Mouse (Mus musculus) limb, embryonic 15.5 days (tissue): ENCODE measurements around the gene Grm3. TPM values are rescaled to one million over a fixed set of nuclear protein-coding genes. Genes with fewer than 3 reads are reported as not detected.

Source experiments
- ATAC-seq: fragments of 200-750 bp; cut with Nextera tagmentation; 2 replicates; pipeline ENCODE4 v1.8.0; 2017; ENCODE audit warnings: low read depth, moderate TSS enrichment; ENCODE audit not compliant: insufficient number of reproducible peaks, low FRiP score, low TSS enrichment
- H3K27ac ChIP-seq: fragments of 300-500 bp; sonication (generic); 2 replicates; pipeline ENCODE4 v1.5.1; 2015; ENCODE audit warnings: moderate library complexity, mild to moderate bottlenecking, inconsistent platforms
- H3K27me3 ChIP-seq: fragments of 300-500 bp; sonication (generic); 2 replicates; pipeline ENCODE4 v1.6.1; 2015; ENCODE audit warnings: inconsistent platforms
- H3K36me3 ChIP-seq: fragments of 300-500 bp; sonication (generic); 2 replicates; pipeline ENCODE4 v1.6.1; 2015; ENCODE audit warnings: inconsistent platforms
- H3K4me1 ChIP-seq: fragments of 300-500 bp; sonication (generic); 2 replicates; pipeline ENCODE4 v1.6.1; 2015; ENCODE audit warnings: inconsistent platforms
- H3K4me2 ChIP-seq: fragments of 300-500 bp; sonication (generic); 2 replicates; pipeline ENCODE4 v1.6.1; 2015; ENCODE audit warnings: mild to moderate bottlenecking, inconsistent platforms
- H3K4me3 ChIP-seq: fragments of 300-500 bp; sonication (generic); 2 replicates; pipeline ENCODE4 v1.5.1; 2015; ENCODE audit warnings: mild to moderate bottlenecking, inconsistent platforms
- H3K9ac ChIP-seq: fragments of 300-500 bp; sonication (generic); 2 replicates; pipeline ENCODE4 v1.6.1; 2015; ENCODE audit warnings: inconsistent platforms
- H3K9me3 ChIP-seq: fragments of 300-500 bp; sonication (generic); 2 replicates; pipeline ENCODE4 v1.6.1; 2016; ENCODE audit warnings: inconsistent platforms
- WGBS: fragments of 180-500 bp; shearing (Covaris S2); methylation state at CpG from one replicate; pipeline ENCODE4 v1.1.7; 2015; 5-methylcytosine and 5-hydroxymethylcytosine counted together
- polyA plus RNA-seq: library from polyadenylated mRNA; unstranded; fragments of >200 nt; fragmentation: Nextera tagmentation; extraction: Ambion mirVana; gene quantifications from 2 replicates; pipeline ENCODE4 v1.2.1, GENCODE M21; 2015

Grm3 gene
- polyA plus RNA-seq, 1 experiment from 2014 or later, result 0.92 TPM

GRCm38 (mm10) chr5:9692333-9692732 lies 32.6 kb downstream of the Grm3 start:
- no peak for ATAC-seq
- Histone ChIP-seq H3K9me3 (no peaks in the 10 kb centered on the region), H3K4me3 (no peak overlapping the region), H3K27me3 (no peaks in the 10 kb centered on the region), H3K36me3 (no peaks in the 10 kb centered on the region), H3K4me2 (no peak overlapping the region), H3K4me1 (no peaks in the 10 kb centered on the region), H3K9ac (no peak overlapping the region), H3K27ac (no peak overlapping the region)
- 77% methylated on average over 1 of the region's 1 CpGs for WGBS

GRCm38 (mm10) chr5:9690599-9691242 lies 34.2 kb downstream of the Grm3 start:
- H3K9me3 ChIP-seq, result no peaks in the 10 kb centered on the region
- ATAC-seq, result no peak
- WGBS, result 47% methylated on average over 3 of the region's 3 CpGs

GRCm38 (mm10) chr5:9690192-9690591 lies 34.8 kb downstream of the Grm3 start:
- H3K9ac ChIP-seq, result no peak overlapping the region
- no peaks in the 10 kb centered on the region for H3K4me1 ChIP-seq
- H3K4me2 ChIP-seq, result no peak overlapping the region
- no peaks in the 10 kb centered on the region for H3K27me3 ChIP-seq
- WGBS, result 34% methylated on average over 1 of the region's 1 CpGs
- H3K36me3 ChIP-seq, result no peaks in the 10 kb centered on the region
- no peak overlapping the region for H3K27ac ChIP-seq
- no peak for ATAC-seq
- no peak overlapping the region for H3K4me3 ChIP-seq
- no peaks in the 10 kb centered on the region for H3K9me3 ChIP-seq

More at GRCm38 (mm10) chr5:9690599-9691242, 34.2 kb downstream of the Grm3 start:
- no peaks in the 10 kb centered on the region for H3K36me3 ChIP-seq
- no peaks in the 10 kb centered on the region for H3K4me1 ChIP-seq
- no peak overlapping the region for H3K4me3 ChIP-seq
- no peaks in the 10 kb centered on the region for H3K27me3 ChIP-seq
- no peak overlapping the region for H3K27ac ChIP-seq
- no peak overlapping the region for H3K9ac ChIP-seq
- no peak overlapping the region for H3K4me2 ChIP-seq

- no peak overlapping the region for H3K4me3 ChIP-seq
- H3K9me3 ChIP-seq, result no peaks in the 10 kb centered on the region
- no peak for ATAC-seq
- no peaks in the 10 kb centered on the region for H3K36me3 ChIP-seq
- 61% methylated on average over 2 of the region's 2 CpGs for WGBS
- no peak overlapping the region for H3K4me2 ChIP-seq
- no peak overlapping the region for H3K27ac ChIP-seq
- no peaks in the 10 kb centered on the region for H3K4me1 ChIP-seq
- no peak overlapping the region for H3K9ac ChIP-seq
- H3K27me3 ChIP-seq, result no peaks in the 10 kb centered on the region
Observed at GRCm38 (mm10) chr5:9683204-9683603, 41.8 kb downstream of the Grm3 start.

GRCm38 (mm10) chr5:9669002-9669401 lies 56.0 kb downstream of the Grm3 start:
- Histone ChIP-seq H3K27ac (no peak overlapping the region), H3K4me3 (no peak overlapping the region)
- WGBS, result 69% methylated on average over 1 of the region's 1 CpGs

GRCm38 (mm10) chr5:9663416-9663815 lies 61.6 kb downstream of the Grm3 start:
- Histone ChIP-seq H3K27ac (no peak overlapping the region), H3K9me3 (no peaks in the 10 kb centered on the region), H3K4me3 (no peak overlapping the region), H3K4me1 (no peaks in the 10 kb centered on the region), H3K27me3 (no peaks in the 10 kb centered on the region), H3K4me2 (no peak overlapping the region), H3K9ac (no peak overlapping the region), H3K36me3 (no peaks in the 10 kb centered on the region)
- WGBS, result 82% methylated on average over 3 of the region's 3 CpGs
- no peak for ATAC-seq

More at GRCm38 (mm10) chr5:9669002-9669401, 56.0 kb downstream of the Grm3 start:
- no peak for ATAC-seq
- H3K4me1 ChIP-seq, result no peaks in the 10 kb centered on the region
- no peaks in the 10 kb centered on the region for H3K36me3 ChIP-seq
- H3K4me2 ChIP-seq, result no peak overlapping the region
- H3K9ac ChIP-seq, result no peak overlapping the region
- no peaks in the 10 kb centered on the region for H3K9me3 ChIP-seq
- no peaks in the 10 kb centered on the region for H3K27me3 ChIP-seq

- Histone ChIP-seq H3K36me3 (no peaks in the 10 kb centered on the region), H3K9me3 (no peaks in the 10 kb centered on the region), H3K4me1 (no peaks in the 10 kb centered on the region), H3K27me3 (no peaks in the 10 kb centered on the region), H3K9ac (no peak overlapping the region), H3K4me3 (no peak overlapping the region), H3K4me2 (no peak overlapping the region), H3K27ac (no peak overlapping the region)
- ATAC-seq, result no peak
- WGBS, result 47% methylated on average over 9 of the region's 9 CpGs
Observed at GRCm38 (mm10) chr5:9661870-9662589, 62.9 kb downstream of the Grm3 start.

- whole genome bisulfite sequencing, result 95% methylated on average over 2 of the region's 2 CpGs
- H3K9ac ChIP-seq, result no peak overlapping the region
- H3K9me3 ChIP-seq, result no peaks in the 10 kb centered on the region
- no peak overlapping the region for H3K4me3 ChIP-seq
- H3K4me2 ChIP-seq, result no peak overlapping the region
- no peaks in the 10 kb centered on the region for H3K27me3 ChIP-seq
- H3K36me3 ChIP-seq, result no peaks in the 10 kb centered on the region
- no peak for ATAC-seq
- H3K4me1 ChIP-seq, result no peaks in the 10 kb centered on the region
- H3K27ac ChIP-seq, result no peak overlapping the region
Observed at GRCm38 (mm10) chr5:9638612-9639011, 86.4 kb downstream of the Grm3 start.

- Histone ChIP-seq H3K4me1 (no peaks in the 10 kb centered on the region), H3K4me2 (no peak overlapping the region), H3K9ac (no peak overlapping the region), H3K4me3 (no peak overlapping the region), H3K9me3 (no peaks in the 10 kb centered on the region), H3K27me3 (no peaks in the 10 kb centered on the region), H3K27ac (no peak overlapping the region), H3K36me3 (no peaks in the 10 kb centered on the region)
- ATAC-seq, result no peak
- 55% methylated on average over 2 of the region's 2 CpGs for WGBS
Observed at GRCm38 (mm10) chr5:9627220-9627619, 97.8 kb downstream of the Grm3 start.

- WGBS, result 74% methylated on average over 4 of the region's 4 CpGs
- H3K36me3 ChIP-seq, result no peaks in the 10 kb centered on the region
- no peaks in the 10 kb centered on the region for H3K9me3 ChIP-seq
- H3K4me1 ChIP-seq, result no peaks in the 10 kb centered on the region
- no peak overlapping the region for H3K4me2 ChIP-seq
- no peaks in the 10 kb centered on the region for H3K27me3 ChIP-seq
- H3K27ac ChIP-seq, result no peak overlapping the region
- H3K4me3 ChIP-seq, result no peak overlapping the region
- no peak for ATAC-seq
- no peak overlapping the region for H3K9ac ChIP-seq
Observed at GRCm38 (mm10) chr5:9624396-9624795, 100.6 kb downstream of the Grm3 start.

- Histone ChIP-seq H3K9ac (no peak overlapping the region), H3K27me3 (no peaks in the 10 kb centered on the region), H3K9me3 (no peaks in the 10 kb centered on the region), H3K36me3 (no peaks in the 10 kb centered on the region), H3K4me3 (no peak overlapping the region), H3K27ac (no peak overlapping the region), H3K4me2 (no peak overlapping the region), H3K4me1 (no peaks in the 10 kb centered on the region)
- no peak for ATAC-seq
- 10% methylated on average over 4 of the region's 4 CpGs for WGBS
Observed at GRCm38 (mm10) chr5:9623095-9623459, 101.9 kb downstream of the Grm3 start.

- no peak overlapping the region for H3K4me3 ChIP-seq
- no peaks in the 10 kb centered on the region for H3K9me3 ChIP-seq
- H3K27me3 ChIP-seq, result no peaks in the 10 kb centered on the region
- no peak overlapping the region for H3K27ac ChIP-seq
- no peak overlapping the region for H3K9ac ChIP-seq
- no peaks in the 10 kb centered on the region for H3K4me1 ChIP-seq
- no peak overlapping the region for H3K4me2 ChIP-seq
- no peak for ATAC-seq
- 56% methylated on average over 4 of the region's 4 CpGs for WGBS
- H3K36me3 ChIP-seq, result no peaks in the 10 kb centered on the region
Observed at GRCm38 (mm10) chr5:9622264-9623094, 102.5 kb downstream of the Grm3 start.
